Mouse (Mus musculus): ENCODE results near the gene Galnt16. TPM values are rescaled to one million over a fixed set of nuclear protein-coding genes. Genes with fewer than 3 reads are reported as not detected.

The Galnt16 gene
- total and polyA plus RNA-seq, 2 experiments from 2014 or later = 28.2 to 65.1 TPM

GRCm38 (mm10) chr12:80495691-80496090 is 22.4 kb upstream of the Galnt16 start:
- DNase-seq (no peak), ATAC-seq (no peak)
- H3K4me1 ChIP-seq (ENCODE audit: insufficient read depth) = no peaks in the 10 kb centered on the region
- no peak for TF ChIP-seq CTCF (IDR thresholded peaks at IDR 0.05; ENCODE audit: low read depth)
- H3K9me3 ChIP-seq (ENCODE audit: low read length) = no peaks in the 10 kb centered on the region
- H3K4me2 ChIP-seq (ENCODE audit: low read depth) = no peak overlapping the region
- H3K9ac ChIP-seq = no peak overlapping the region
- no peak overlapping the region for H3K4me3 ChIP-seq (ENCODE audit: low read depth, low read length)
- peaks cover 32% of the 10 kb centered on the region for H3K36me3 ChIP-seq (ENCODE audit: insufficient read depth)
- WGBS = 83% methylated on average over 1 of the region's 1 CpGs
- no peak overlapping the region for H3K27ac ChIP-seq (ENCODE audit: low read depth, low read length)
- H3K27me3 ChIP-seq (ENCODE audit: insufficient read depth, low read length) = no peaks in the 10 kb centered on the region

- no peak overlapping the region for H3K4me3 ChIP-seq (ENCODE audit: low read depth, low read length)
- no peak overlapping the region for H3K9ac ChIP-seq
- ATAC-seq = no peak
- DNase-seq = peak; percentile 38
- 52% methylated on average over 4 of the region's 4 CpGs for WGBS
- no peaks in the 10 kb centered on the region for H3K27me3 ChIP-seq (ENCODE audit: insufficient read depth, low read length)
- TF ChIP-seq CTCF (IDR thresholded peaks at IDR 0.05; ENCODE audit: low read depth) = peak; percentile 65
- H3K36me3 ChIP-seq (ENCODE audit: insufficient read depth) = peaks cover 11% of the 10 kb centered on the region; the same call in 1 of the 2 replicates
- no peaks in the 10 kb centered on the region for H3K9me3 ChIP-seq (ENCODE audit: low read length)
- no peaks in the 10 kb centered on the region for H3K4me1 ChIP-seq (ENCODE audit: insufficient read depth)
- no peak overlapping the region for H3K4me2 ChIP-seq (ENCODE audit: low read depth)
- H3K27ac ChIP-seq (ENCODE audit: low read depth, low read length) = no peak overlapping the region
Measured at GRCm38 (mm10) chr12:80498356-80498755, 19.7 kb upstream of the Galnt16 start.

- TF ChIP-seq CTCF (IDR thresholded peaks at IDR 0.05; ENCODE audit: low read depth) = no peak
- Histone ChIP-seq H3K9me3 (ENCODE audit: low read length) (no peaks in the 10 kb centered on the region), H3K4me3 (ENCODE audit: low read depth, low read length) (no peak overlapping the region), H3K4me2 (ENCODE audit: low read depth) (no peak overlapping the region), H3K27ac (ENCODE audit: low read depth, low read length) (no peak overlapping the region), H3K36me3 (ENCODE audit: insufficient read depth) (peaks cover 7% of the 10 kb centered on the region; the same call in 1 of the 2 replicates), H3K4me1 (ENCODE audit: insufficient read depth) (no peaks in the 10 kb centered on the region), H3K9ac (no peak overlapping the region), H3K27me3 (ENCODE audit: insufficient read depth, low read length) (no peaks in the 10 kb centered on the region)
- ATAC-seq (no peak), DNase-seq (no peak)
- 58% methylated on average over 1 of the region's 1 CpGs for WGBS
Measured at GRCm38 (mm10) chr12:80500506-80500905, 17.6 kb upstream of the Galnt16 start.

GRCm38 (mm10) chr12:80504718-80505117 is 13.4 kb upstream of the Galnt16 start:
- no peak for TF ChIP-seq CTCF (IDR thresholded peaks at IDR 0.05; ENCODE audit: low read depth)
- Histone ChIP-seq H3K4me3 (ENCODE audit: low read depth, low read length) (no peak overlapping the region), H3K9ac (no peak overlapping the region), H3K36me3 (ENCODE audit: insufficient read depth) (no peaks in the 10 kb centered on the region), H3K27me3 (ENCODE audit: insufficient read depth, low read length) (no peaks in the 10 kb centered on the region), H3K27ac (ENCODE audit: low read depth, low read length) (no peak overlapping the region), H3K9me3 (ENCODE audit: low read length) (no peaks in the 10 kb centered on the region), H3K4me1 (ENCODE audit: insufficient read depth) (no peaks in the 10 kb centered on the region), H3K4me2 (ENCODE audit: low read depth) (no peak overlapping the region)
- 80% methylated on average over 5 of the region's 5 CpGs for WGBS
- DNase-seq (no peak), ATAC-seq (no peak)

GRCm38 (mm10) chr12:80507041-80507745 is 10.9 kb upstream of the Galnt16 start:
- Histone ChIP-seq H3K27ac (ENCODE audit: low read depth, low read length) (no peak overlapping the region), H3K4me1 (ENCODE audit: insufficient read depth) (no peaks in the 10 kb centered on the region), H3K4me3 (ENCODE audit: low read depth, low read length) (no peak overlapping the region), H3K27me3 (ENCODE audit: insufficient read depth, low read length) (no peaks in the 10 kb centered on the region), H3K9me3 (ENCODE audit: low read length) (no peaks in the 10 kb centered on the region), H3K9ac (no peak overlapping the region), H3K36me3 (ENCODE audit: insufficient read depth) (no peaks in the 10 kb centered on the region), H3K4me2 (ENCODE audit: low read depth) (no peak overlapping the region)
- ATAC-seq (no peak), DNase-seq (no peak)
- no peak for TF ChIP-seq CTCF (IDR thresholded peaks at IDR 0.05; ENCODE audit: low read depth)
- 67% methylated on average over 14 of the region's 14 CpGs for WGBS

- TF ChIP-seq CTCF (IDR thresholded peaks at IDR 0.05; ENCODE audit: low read depth) = peak; percentile 37; the same call in 1 of the 2 replicates
- H3K4me3 ChIP-seq (ENCODE audit: low read depth, low read length) = peak overlapping the region; percentile 91
- H3K36me3 ChIP-seq (ENCODE audit: insufficient read depth) = no peaks in the 10 kb centered on the region
- peak overlapping the region; percentile 80 for H3K9ac ChIP-seq
- peaks cover 5% of the 10 kb centered on the region; the same call in 1 of the 2 replicates for H3K4me1 ChIP-seq (ENCODE audit: insufficient read depth)
- peak overlapping the region; percentile 98 for H3K4me2 ChIP-seq (ENCODE audit: low read depth)
- 0 out of 2 replicates have a peak overlapping the region, but pooled peaks have one; percentile 87 for H3K27ac ChIP-seq (ENCODE audit: low read depth, low read length)
- ATAC-seq = peak; percentile 21; the same call in 1 of the 2 replicates
- WGBS = under 1% methylated on average over 25 of the region's 25 CpGs
- peak; percentile 43 for DNase-seq
- H3K27me3 ChIP-seq (ENCODE audit: insufficient read depth, low read length) = no peaks in the 10 kb centered on the region
- no peaks in the 10 kb centered on the region for H3K9me3 ChIP-seq (ENCODE audit: low read length)
Measured at GRCm38 (mm10) chr12:80518393-80518756, 298 bp downstream of the Galnt16 start.

- WGBS = 1% methylated on average over 81 of the region's 90 CpGs
- H3K9me3 ChIP-seq (ENCODE audit: low read length) = no peaks in the 10 kb centered on the region
- peak overlapping the region; percentile 80 for H3K9ac ChIP-seq
- ATAC-seq (peak; percentile 89), DNase-seq (peak; percentile 80)
- no peak for TF ChIP-seq CTCF (IDR thresholded peaks at IDR 0.05; ENCODE audit: low read depth)
- H3K27me3 ChIP-seq (ENCODE audit: insufficient read depth, low read length) = no peaks in the 10 kb centered on the region
- peak overlapping the region; percentile 91 for H3K4me3 ChIP-seq (ENCODE audit: low read depth, low read length)
- H3K36me3 ChIP-seq (ENCODE audit: insufficient read depth) = no peaks in the 10 kb centered on the region
- H3K4me2 ChIP-seq (ENCODE audit: low read depth) = peak overlapping the region; percentile 98
- peaks cover 5% of the 10 kb centered on the region; the same call in 1 of the 2 replicates for H3K4me1 ChIP-seq (ENCODE audit: insufficient read depth)
- peak overlapping the region; percentile 87 for H3K27ac ChIP-seq (ENCODE audit: low read depth, low read length)
Measured at GRCm38 (mm10) chr12:80518757-80519620, 912 bp downstream of the Galnt16 start.

Measured in forebrain, postnatal 0 days (tissue).